Mouse (Mus musculus): ENCODE measurements around the gene Catsperd.

DNA sequence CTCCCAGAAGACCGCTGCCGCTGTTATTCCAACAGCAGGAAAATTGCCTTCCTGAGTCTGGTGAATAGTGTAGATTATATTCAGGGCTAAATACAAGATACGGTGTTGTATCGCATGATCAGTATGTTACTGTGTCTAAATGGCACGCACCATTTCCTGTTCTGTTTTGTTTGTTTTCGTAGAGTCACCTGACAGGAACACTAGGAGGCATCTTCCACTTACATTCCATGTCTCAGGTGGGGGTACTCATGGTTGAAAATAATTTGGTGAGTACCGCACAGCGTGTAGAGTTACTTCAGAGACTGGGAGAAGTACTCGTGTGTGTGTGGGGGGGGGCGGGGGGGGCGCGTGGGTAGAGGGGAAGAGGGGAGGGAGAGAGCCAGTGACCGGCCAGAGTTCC, 19.6 kb downstream of the Catsperd start:
- TF ChIP-seq CTCF (IDR thresholded peaks at IDR 0.05; ENCODE audit: low read depth, low read length) (no peak), POLR2AphosphoS5 (IDR thresholded peaks at IDR 0.05; ENCODE audit: insufficient replicate concordance, low read depth, low read length) (no peak), GATA1 (IDR thresholded peaks at IDR 0.05; ENCODE audit: borderline replicate concordance, low read length) (no peak), TAL1 (conservative IDR thresholded peaks at IDR 0.05; ENCODE audit: low read depth, low read length) (no peak), GATA2 (IDR thresholded peaks at IDR 0.05; ENCODE audit: borderline replicate concordance, low read depth, low read length) (no peak)

All from G1E (cell line).